Mouse (Mus musculus) Muller cell, postnatal 12 days (primary cell): ENCODE measurements around the gene Arap1.

ENCODE experiments used
- DNase-seq: peaks from one replicate; pipeline ENCODE4 v3.0.0-alpha.2; 2015; ENCODE audit errors: inconsistent ontology term

Gene Arap1

DNA sequence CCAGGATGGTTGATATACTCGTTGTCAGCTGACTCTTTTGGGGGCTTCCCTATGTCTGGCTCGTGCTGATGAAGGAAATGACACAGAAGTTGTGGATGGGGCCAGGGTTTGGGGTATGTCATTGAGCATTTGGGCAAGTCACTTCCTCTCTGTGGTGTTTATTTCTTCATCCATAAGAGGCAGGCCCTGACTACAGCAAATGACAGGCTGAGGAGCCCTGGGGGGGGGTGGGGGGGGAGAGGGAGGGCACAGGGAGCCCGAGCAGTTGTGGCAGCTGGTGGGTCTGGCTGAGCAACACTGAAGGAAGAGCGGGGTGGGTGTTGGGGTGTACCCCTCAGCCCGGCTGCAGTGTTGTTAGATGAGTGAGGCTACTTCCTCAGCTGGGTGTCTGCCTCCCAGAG is 14.9 kb downstream of the Arap1 start:
- DNase-seq: no peak

DNA sequence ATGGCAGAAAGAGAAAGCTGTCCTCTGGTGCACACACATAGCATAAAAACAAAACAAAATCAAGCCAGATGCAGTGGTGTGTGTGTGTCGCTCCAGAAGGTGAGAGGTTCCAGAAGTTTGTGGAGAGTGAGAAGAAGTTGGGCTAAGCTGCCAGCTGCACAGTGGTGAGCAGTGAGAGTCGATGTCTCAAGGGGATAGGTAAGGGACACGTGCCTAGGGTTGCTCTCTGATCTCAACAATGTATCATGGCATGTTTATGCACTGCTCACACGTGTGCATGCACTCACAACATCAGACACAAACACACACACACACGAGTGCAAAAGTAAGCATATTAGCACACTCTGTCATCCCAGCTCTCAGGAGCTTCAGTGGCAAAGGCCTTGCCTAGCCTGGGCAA is 16.0 kb downstream of the Arap1 start:
- DNase-seq: no peak

GRCm38 (mm10) chr7:101367901-101368852 is 20.3 kb downstream of the Arap1 start:
- DNase-seq: no peak

DNA sequence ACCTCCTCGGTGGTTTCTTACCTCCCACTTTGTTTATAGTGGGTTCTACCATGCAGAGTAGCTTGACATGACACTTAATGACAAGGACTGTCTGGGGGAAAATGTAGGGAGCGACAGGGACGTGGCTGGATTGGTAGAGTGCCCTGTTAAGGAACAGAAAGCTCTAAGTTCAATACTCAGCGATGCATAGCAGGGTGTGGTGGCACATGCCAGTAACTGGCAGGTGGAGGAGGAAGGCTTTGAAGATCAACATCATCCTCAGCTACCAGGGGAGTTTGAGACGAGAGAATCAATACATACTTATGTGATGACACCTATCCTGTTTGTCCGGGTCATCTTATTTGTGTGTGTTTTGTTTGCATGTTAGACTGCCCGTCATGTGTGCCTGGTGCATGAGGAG is 21.8 kb downstream of the Arap1 start:
- no peak for DNase-seq

- DNase-seq: no peak
Observed at GRCm38 (mm10) chr7:101373082-101373481, 25.2 kb downstream of the Arap1 start.

DNA sequence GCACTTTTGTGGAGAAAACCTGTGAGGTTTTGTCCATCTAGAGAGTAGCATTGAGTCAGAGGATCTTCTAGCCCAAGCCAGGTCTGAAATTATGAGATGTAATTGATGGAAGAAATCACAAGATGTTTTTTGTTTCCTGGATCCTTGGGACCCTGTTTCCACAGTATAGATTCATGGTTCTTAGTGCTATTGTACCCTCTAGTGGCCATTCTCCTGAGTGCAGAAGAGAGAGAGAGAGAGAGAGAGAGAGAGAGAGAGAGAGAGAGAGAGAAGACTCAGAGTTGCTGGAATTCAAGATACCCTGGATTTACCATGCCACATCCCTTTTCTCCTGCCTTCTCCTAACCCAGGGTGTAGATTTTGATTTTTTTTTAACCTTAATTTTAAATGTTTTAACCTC is 26.3 kb downstream of the Arap1 start:
- DNase-seq: peak; percentile 65

GRCm38 (mm10) chr7:101376701-101377340 is 29.0 kb downstream of the Arap1 start:
- no peak for DNase-seq

DNA sequence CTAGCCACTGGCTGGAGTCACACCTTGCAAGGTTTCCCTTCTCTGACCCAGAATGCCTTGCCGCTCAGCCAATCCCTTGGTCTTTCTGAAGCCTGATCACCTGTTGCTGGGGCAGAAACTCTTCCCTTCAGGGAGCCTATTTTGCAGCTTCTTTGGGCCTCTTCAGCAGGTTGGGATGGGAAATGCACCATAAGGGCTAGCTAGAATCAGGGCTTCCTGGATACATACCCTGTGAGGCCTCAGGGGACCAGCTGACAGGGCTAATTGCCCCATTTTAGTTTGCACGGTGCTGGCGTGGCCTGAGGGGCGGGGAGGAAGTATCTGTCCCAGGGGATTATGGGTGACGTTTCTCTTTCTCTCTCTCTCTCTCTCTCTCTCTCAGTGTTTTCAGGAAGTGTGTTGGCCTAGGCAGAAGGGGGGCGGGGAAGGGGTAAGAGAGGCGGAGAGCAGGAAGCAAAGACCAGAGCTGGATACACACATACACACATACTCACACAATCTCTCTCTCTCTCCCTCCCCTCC is 29.9 kb downstream of the Arap1 start:
- DNase-seq: peak; percentile 87

- no peak for DNase-seq
Observed at GRCm38 (mm10) chr7:101378285-101378684, 30.4 kb downstream of the Arap1 start.

GRCm38 (mm10) chr7:101378796-101379465 is 31.1 kb downstream of the Arap1 start:
- DNase-seq: no peak

GRCm38 (mm10) chr7:101379732-101380131 is 31.9 kb downstream of the Arap1 start:
- no peak for DNase-seq

- no peak for DNase-seq
Observed at GRCm38 (mm10) chr7:101381512-101381911, 33.6 kb downstream of the Arap1 start.

DNA sequence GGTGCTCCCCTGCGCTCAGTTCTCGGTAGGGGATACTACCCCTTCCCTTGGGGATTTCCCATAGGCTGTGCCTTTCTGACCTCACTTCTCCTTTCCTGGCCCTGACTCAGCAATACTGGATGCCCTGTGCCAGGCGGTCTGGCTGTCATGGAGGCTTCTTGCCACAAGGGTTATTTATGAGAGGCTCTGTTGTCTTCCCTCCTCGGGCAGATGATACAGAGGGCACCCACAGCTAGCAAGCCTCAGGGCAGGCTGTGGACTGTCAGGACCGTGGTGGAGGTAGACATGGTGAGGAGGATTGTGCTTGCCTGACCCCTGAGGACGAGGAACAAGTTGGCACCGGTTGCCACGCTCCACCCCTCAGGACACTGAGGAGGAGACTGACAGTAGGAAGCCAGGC is 34.5 kb downstream of the Arap1 start:
- peak; percentile 25 for DNase-seq

DNA sequence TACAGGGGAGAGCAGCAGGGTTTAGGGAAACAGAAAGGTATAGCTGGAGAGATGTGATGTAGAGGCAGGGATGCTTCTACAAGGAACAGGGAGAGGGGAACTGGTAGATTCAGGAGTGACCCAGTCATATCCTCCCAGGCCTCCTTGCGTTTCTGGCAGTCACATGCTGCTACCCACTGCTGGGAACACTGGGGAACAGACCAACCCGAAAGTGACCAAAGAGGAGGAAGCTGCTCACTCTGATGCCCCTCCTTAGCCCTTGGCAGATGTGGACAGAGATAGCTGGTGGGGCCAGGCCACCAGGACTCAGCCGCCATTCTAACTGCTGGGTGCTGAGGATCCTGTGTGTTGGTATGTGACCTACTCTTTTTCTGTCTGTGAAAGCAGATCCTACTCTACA is 35.9 kb downstream of the Arap1 start:
- DNase-seq: no peak

GRCm38 (mm10) chr7:101384931-101385330 is 37.1 kb downstream of the Arap1 start:
- no peak for DNase-seq

DNA sequence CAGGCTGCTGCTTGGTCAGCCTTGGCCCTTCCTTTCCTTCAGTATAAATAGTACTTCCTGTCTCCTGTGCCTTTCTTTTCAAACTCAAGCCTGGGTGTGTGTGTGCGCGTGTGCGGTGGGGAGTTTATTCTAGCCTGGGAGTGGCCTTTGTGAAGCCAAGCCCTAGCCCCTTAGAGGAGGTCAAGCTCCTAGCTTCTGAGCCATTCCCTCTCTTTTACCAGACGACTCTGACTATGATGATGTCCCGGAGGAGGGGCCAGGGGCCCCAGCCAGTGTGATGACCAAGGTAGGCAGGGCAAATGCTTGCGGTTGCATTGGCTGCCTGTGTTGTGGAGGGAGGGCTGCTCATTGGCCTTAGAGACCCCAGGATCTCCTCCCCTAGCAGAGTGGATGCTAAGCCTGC is 37.5 kb downstream of the Arap1 start:
- DNase-seq: peak; percentile 51

DNA sequence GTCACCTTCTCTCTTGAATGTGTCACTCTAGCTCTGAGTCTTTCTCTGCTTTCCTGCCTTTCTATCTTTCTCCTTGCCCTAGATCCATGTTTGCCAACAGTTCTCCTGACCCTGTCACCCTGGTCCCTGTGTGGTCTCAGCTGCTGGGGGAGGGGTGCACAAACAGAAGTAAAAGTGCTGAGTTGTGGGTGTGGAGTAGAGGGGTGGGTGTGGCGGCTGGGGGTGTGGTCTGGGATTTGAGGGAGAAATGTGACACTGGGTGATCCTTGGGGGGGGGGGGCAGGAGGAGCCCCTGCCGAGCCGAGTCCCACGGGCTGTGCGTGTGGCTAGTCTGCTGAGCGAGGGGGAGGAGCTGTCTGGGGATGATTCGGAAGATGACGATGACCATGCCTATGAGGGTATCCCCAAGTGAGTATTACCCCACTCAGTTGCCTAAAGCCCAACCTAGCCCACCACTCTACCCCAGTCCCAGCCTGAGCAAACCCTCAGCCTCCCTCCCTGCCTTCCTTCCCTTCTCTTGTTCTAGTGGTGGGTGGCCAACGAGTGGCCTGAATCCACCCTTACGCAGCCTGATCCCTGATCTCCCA is 38.1 kb downstream of the Arap1 start:
- no peak for DNase-seq

- no peak for DNase-seq
Observed at GRCm38 (mm10) chr7:101389256-101389655, 41.4 kb downstream of the Arap1 start.

DNA sequence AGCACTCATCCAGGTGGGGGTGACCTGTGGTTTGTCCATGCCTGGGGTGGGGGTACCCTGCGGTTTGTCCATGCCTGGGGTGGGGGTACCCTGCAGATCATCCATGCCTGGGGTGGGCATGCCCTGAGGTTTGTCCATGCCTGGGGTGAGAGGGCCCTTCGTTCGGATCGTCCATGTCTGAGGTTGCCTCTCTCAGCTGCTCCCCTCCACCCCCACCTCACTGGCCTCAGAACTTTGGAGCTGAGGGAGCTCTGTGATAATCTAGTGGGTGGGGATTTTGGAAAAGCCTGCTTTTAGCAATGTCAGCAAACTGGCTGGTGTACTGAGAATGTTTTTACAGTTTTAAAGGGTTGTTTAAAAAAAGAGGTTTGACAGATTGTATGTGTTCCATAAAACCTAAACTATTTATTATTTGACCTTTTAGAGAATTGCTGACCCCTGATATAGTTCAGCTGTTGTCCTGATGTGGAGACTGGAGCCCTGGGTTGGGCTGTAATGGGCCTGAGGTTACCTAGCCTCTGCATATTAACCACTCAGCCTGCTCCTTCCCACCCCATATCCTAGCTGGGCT is 44.1 kb downstream of the Arap1 start:
- DNase-seq: no peak

DNA sequence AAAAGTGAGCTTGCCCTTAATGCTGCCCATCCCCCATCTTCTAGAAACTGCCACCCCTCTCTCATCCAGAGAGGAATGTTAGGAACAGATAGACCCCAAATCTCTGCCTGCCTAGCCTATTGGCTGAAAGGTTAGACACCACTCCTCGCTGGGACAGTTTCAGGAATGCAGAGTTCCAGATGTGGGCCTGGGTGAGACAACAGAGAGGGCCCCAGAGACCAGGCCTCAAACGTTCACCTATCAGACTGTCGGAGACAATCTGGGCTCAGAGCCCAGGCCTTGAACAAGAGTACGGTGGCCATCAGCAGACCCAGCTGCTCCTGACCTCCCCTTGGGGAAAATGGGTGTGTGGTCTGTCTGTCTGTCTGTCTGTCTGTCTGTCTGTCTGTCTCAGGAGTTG is 45.1 kb downstream of the Arap1 start:
- no peak for DNase-seq

GRCm38 (mm10) chr7:101393694-101394504 is 46.0 kb downstream of the Arap1 start:
- peak; percentile 73 for DNase-seq
